Mouse (Mus musculus) urinary bladder, postnatal 0 days (tissue): ENCODE results near the gene Fbxw19. TPM values are rescaled to one million over a fixed set of nuclear protein-coding genes. Genes with fewer than 3 reads are reported as not detected.

ENCODE experiments used
- polyA plus RNA-seq: library from polyadenylated mRNA; unstranded; fragments of >200 nt; fragmentation: Nextera tagmentation; extraction: Ambion mirVana; gene quantifications from 2 replicates; pipeline ENCODE4 v1.2.1, GENCODE M21; 2015

Gene Fbxw19
- 0.10 TPM in 1 of 2 replicates, not detected in the other for polyA plus RNA-seq

DNA sequence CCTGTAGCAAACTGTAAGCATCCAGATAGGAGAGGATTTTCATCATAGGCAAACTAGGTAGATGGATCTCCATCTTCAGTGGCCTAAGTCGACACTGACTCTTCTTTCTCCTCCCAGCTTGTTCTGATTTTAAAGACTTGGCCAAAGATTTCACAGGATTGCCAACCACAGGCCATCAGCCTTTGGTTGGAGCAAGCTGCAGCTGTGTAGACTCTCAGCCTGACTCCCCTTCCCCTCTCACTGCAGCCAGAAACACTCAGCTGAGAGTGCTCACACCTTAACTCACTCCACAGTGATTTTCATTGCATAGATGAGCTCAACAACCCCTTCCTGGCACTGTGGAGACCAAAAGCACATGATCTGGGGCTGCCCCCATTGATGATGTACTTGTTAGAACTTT lies at the start of gene Fbxw19:
Gene Fbxw19 (minus strand): TSS at position 101 of the 400 bp plus-strand sequence.

GRCm38 (mm10) chr9:109449040-109449439 lies 46.6 kb downstream of the Fbxw19 start, which contains the start of gene Fbxw16:
TSS of gene Fbxw16 (minus strand) at chr9:109449140.

Other genes with a start within 250 kb of the Fbxw19 start
- gene Fbxw14, start 208.2 kb downstream of the Fbxw19 start, polyA plus RNA-seq = 0.30 and 0.59 TPM in 2 replicates
- 0.29 TPM in 1 of 2 replicates, not detected in the other for gene Fbxw28, start 156.2 kb downstream of the Fbxw19 start, polyA plus RNA-seq
- 0.48 and 0.68 TPM in 2 replicates for gene Fbxw22, start 91.6 kb downstream of the Fbxw19 start, polyA plus RNA-seq
- gene Fbxw16, start 46.7 kb downstream of the Fbxw19 start, polyA plus RNA-seq = 0.19 and 0.34 TPM in 2 replicates
- gene Fbxw15, start 72.4 kb upstream of the Fbxw19 start, polyA plus RNA-seq = 0.17 TPM in 1 of 2 replicates, not detected in the other
- 0.22 TPM in 1 of 2 replicates, not detected in the other for gene Fbxw24, start 130.2 kb upstream of the Fbxw19 start, polyA plus RNA-seq
- gene Fbxw25, start 168.8 kb upstream of the Fbxw19 start, polyA plus RNA-seq = 0.08 TPM in 1 of 2 replicates, not detected in the other
- gene Fbxw18, start 206.8 kb upstream of the Fbxw19 start, polyA plus RNA-seq = 0.51 and 1.4 TPM in 2 replicates